Mouse (Mus musculus): Measurements from ENCODE around the gene Nos1.

Gene Nos1

GRCm38 (mm10) chr5:118004619-118005018 is 223.8 kb downstream of the Nos1 start:
- peak; percentile 57 for DNase-seq

GRCm38 (mm10) chr5:118005728-118006127 is 224.9 kb downstream of the Nos1 start:
- no peak for DNase-seq

- no peak for DNase-seq
Observed at GRCm38 (mm10) chr5:118008344-118008743, 227.5 kb downstream of the Nos1 start.

Measured in right cerebral cortex, postnatal 25 days (tissue).